Mouse (Mus musculus) limb, embryonic 14.5 days (tissue): ENCODE results near the gene Kank1. TPM values are rescaled to one million over a fixed set of nuclear protein-coding genes. Genes with fewer than 3 reads are reported as not detected.

ENCODE experiments used
- ATAC-seq: fragments of 200-750 bp; cut with Nextera tagmentation; 2 replicates; pipeline ENCODE4 v1.8.0; 2017; ENCODE audit warnings: low read depth, moderate number of reproducible peaks, moderate TSS enrichment; ENCODE audit not compliant: low FRiP score
- DNase-seq: peaks from one replicate; pipeline ENCODE4 v3.0.0-alpha.2; 2015; ENCODE audit warnings: low spot score
- H3K27ac ChIP-seq: fragments of 300-500 bp; sonication (generic); replicated peaks from 2 replicates; pipeline ENCODE4 v1.5.1; 2014; ENCODE audit warnings: low read depth, mild to moderate bottlenecking, low read length, moderate library complexity, mixed read lengths
- H3K27me3 ChIP-seq: fragments of 300-500 bp; sonication (generic); 2 replicates; pipeline ENCODE4 v1.6.1; 2014; ENCODE audit warnings: low read length, mixed read lengths; ENCODE audit not compliant: control insufficient read depth, insufficient read depth
- H3K36me3 ChIP-seq: fragments of 300-500 bp; sonication (generic); 2 replicates; pipeline ENCODE4 v1.6.1; 2014; ENCODE audit warnings: mild to moderate bottlenecking, low read length, moderate library complexity, mixed read lengths; ENCODE audit not compliant: control insufficient read depth, insufficient read depth
- H3K4me1 ChIP-seq: fragments of 300-500 bp; sonication (generic); 2 replicates; pipeline ENCODE4 v1.6.1; 2014; ENCODE audit warnings: antibody characterized with exemption, low read length, mixed read lengths; ENCODE audit not compliant: control insufficient read depth, insufficient read depth
- H3K4me2 ChIP-seq: fragments of 300-500 bp; sonication (generic); replicated peaks from 2 replicates; pipeline ENCODE4 v1.6.1; 2014; ENCODE audit warnings: low read depth, mild to moderate bottlenecking, low read length, moderate library complexity; ENCODE audit not compliant: severe bottlenecking
- H3K4me3 ChIP-seq: fragments of 300-500 bp; sonication (generic); replicated peaks from 2 replicates; pipeline ENCODE4 v1.5.1; 2014; ENCODE audit warnings: low read length
- H3K9ac ChIP-seq: fragments of 300-500 bp; sonication (generic); 2 replicates; pipeline ENCODE4 v1.6.1; 2014; ENCODE audit warnings: mild to moderate bottlenecking, low read depth, low read length, moderate library complexity; ENCODE audit not compliant: severe bottlenecking
- H3K9me3 ChIP-seq: fragments of 300-500 bp; sonication (generic); 2 replicates; pipeline ENCODE4 v1.6.1; 2016; ENCODE audit warnings: low read length; ENCODE audit not compliant: control insufficient read depth
- POLR2A ChIP-seq: fragments of 200-500 bp; IDR thresholded peaks from 2 replicates; pipeline ENCODE4 v1.8.0; 2012; ENCODE audit warnings: inconsistent platforms, mild to moderate bottlenecking, moderate library complexity, borderline replicate concordance; ENCODE audit not compliant: insufficient read depth, insufficient read length; ENCODE audit errors: extremely low read depth
- WGBS: fragments of 180-500 bp; shearing (Covaris S2); extraction: QIAGEN DNeasy Blood & Tissue Kit; methylation state at CpG from one replicate; pipeline ENCODE4 v1.1.7; 2014; 5-methylcytosine and 5-hydroxymethylcytosine counted together
- polyA plus RNA-seq, 2 experiments: library from polyadenylated mRNA; depleted of rRNA in 1 of 2; stranded (reverse) in 1 of 2; unstranded in 1 of 2; fragments of >200 nt; fragmentation: Nextera tagmentation in 1 of 2; extraction: Ambion mirVana in 1 of 2; gene quantifications; 2 replicates each; pipeline versions ENCODE4 v1.2.1 to v1.2.3; 2012 to 2014

Kank1 gene
- polyA plus RNA-seq, 2 experiments = 26.0 to 38.2 TPM

DNA sequence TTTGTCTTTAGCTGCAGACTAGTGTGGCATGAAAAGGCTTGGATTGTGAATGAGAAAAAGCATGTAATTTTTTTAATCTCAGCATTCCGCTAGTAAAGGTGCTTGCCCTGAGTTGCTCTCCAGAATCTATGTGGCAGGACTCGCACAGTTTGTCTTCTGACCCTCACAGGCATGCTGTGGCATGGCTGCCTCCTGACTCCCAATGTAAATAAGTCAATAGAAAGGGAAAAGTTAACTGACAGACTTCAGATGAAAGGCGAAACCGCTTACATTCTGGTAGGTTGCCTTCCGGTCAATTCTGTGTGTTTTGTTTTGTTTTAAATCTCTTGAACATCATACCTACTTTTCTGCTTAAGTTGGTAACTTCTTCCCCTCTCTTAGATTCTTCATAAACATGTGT lies 64.4 kb downstream of the Kank1 start:
- Histone ChIP-seq H3K4me3 (no peak overlapping the region), H3K4me1 (peaks cover 3% of the 10 kb centered on the region; the same call in 1 of the 2 replicates), H3K27ac (no peak overlapping the region), H3K9ac (no peak overlapping the region), H3K27me3 (no peaks in the 10 kb centered on the region), H3K36me3 (no peaks in the 10 kb centered on the region), H3K9me3 (no peaks in the 10 kb centered on the region), H3K4me2 (no peak overlapping the region)
- TF ChIP-seq POLR2A = no peak
- DNase-seq (no peak), ATAC-seq (no peak)
- 75% methylated on average over 5 of the region's 5 CpGs for WGBS

GRCm38 (mm10) chr19:25306277-25306676 lies 69.5 kb downstream of the Kank1 start:
- WGBS = 64% methylated on average over 9 of the region's 9 CpGs
- H3K9ac ChIP-seq = no peak overlapping the region
- no peak for TF ChIP-seq POLR2A

GRCm38 (mm10) chr19:25308156-25308555 lies 71.4 kb downstream of the Kank1 start:
- Histone ChIP-seq H3K9me3 (no peaks in the 10 kb centered on the region), H3K27me3 (no peaks in the 10 kb centered on the region), H3K27ac (no peak overlapping the region), H3K4me3 (no peak overlapping the region), H3K36me3 (no peaks in the 10 kb centered on the region), H3K4me2 (no peak overlapping the region), H3K4me1 (peaks cover 11% of the 10 kb centered on the region), H3K9ac (no peak overlapping the region)
- no peak for ATAC-seq
- no peak for DNase-seq
- 35% methylated on average over 2 of the region's 2 CpGs for WGBS
- TF ChIP-seq POLR2A = no peak

More at GRCm38 (mm10) chr19:25306277-25306676, 69.5 kb downstream of the Kank1 start:
- H3K9me3 ChIP-seq = no peaks in the 10 kb centered on the region
- H3K4me1 ChIP-seq = peaks cover 11% of the 10 kb centered on the region
- no peak overlapping the region for H3K27ac ChIP-seq
- H3K36me3 ChIP-seq = no peaks in the 10 kb centered on the region
- no peak overlapping the region for H3K4me2 ChIP-seq
- DNase-seq (no peak), ATAC-seq (no peak)
- no peak overlapping the region for H3K4me3 ChIP-seq
- no peaks in the 10 kb centered on the region for H3K27me3 ChIP-seq

- H3K4me3 ChIP-seq = no peak overlapping the region
- 38% methylated on average over 12 of the region's 12 CpGs for WGBS
- TF ChIP-seq POLR2A = no peak
- peaks cover 11% of the 10 kb centered on the region for H3K4me1 ChIP-seq
- no peak overlapping the region for H3K27ac ChIP-seq
- H3K36me3 ChIP-seq = no peaks in the 10 kb centered on the region
- H3K9ac ChIP-seq = no peak overlapping the region
- ATAC-seq (no peak), DNase-seq (no peak)
- H3K27me3 ChIP-seq = no peaks in the 10 kb centered on the region
- H3K9me3 ChIP-seq = no peaks in the 10 kb centered on the region
- no peak overlapping the region for H3K4me2 ChIP-seq
Measured at GRCm38 (mm10) chr19:25308763-25309162, 72.0 kb downstream of the Kank1 start.

GRCm38 (mm10) chr19:25310989-25311388 lies 74.2 kb downstream of the Kank1 start:
- no peak overlapping the region for H3K27ac ChIP-seq
- no peak overlapping the region for H3K4me3 ChIP-seq
- ATAC-seq (no peak), DNase-seq (no peak)
- H3K4me2 ChIP-seq = no peak overlapping the region
- peaks cover 11% of the 10 kb centered on the region for H3K4me1 ChIP-seq
- no peak overlapping the region for H3K9ac ChIP-seq
- no peaks in the 10 kb centered on the region for H3K9me3 ChIP-seq
- 76% methylated on average over 5 of the region's 5 CpGs for WGBS
- H3K27me3 ChIP-seq = no peaks in the 10 kb centered on the region
- no peaks in the 10 kb centered on the region for H3K36me3 ChIP-seq
- TF ChIP-seq POLR2A = no peak

GRCm38 (mm10) chr19:25311626-25312025 lies 74.9 kb downstream of the Kank1 start:
- Histone ChIP-seq H3K4me3 (no peak overlapping the region), H3K9ac (no peak overlapping the region), H3K9me3 (no peaks in the 10 kb centered on the region), H3K36me3 (no peaks in the 10 kb centered on the region), H3K27me3 (no peaks in the 10 kb centered on the region), H3K4me1 (peaks cover 11% of the 10 kb centered on the region), H3K4me2 (no peak overlapping the region), H3K27ac (no peak overlapping the region)
- no peak for TF ChIP-seq POLR2A
- ATAC-seq (no peak), DNase-seq (no peak)
- WGBS = 68% methylated on average over 7 of the region's 7 CpGs
